In the genomic region with DNA sequence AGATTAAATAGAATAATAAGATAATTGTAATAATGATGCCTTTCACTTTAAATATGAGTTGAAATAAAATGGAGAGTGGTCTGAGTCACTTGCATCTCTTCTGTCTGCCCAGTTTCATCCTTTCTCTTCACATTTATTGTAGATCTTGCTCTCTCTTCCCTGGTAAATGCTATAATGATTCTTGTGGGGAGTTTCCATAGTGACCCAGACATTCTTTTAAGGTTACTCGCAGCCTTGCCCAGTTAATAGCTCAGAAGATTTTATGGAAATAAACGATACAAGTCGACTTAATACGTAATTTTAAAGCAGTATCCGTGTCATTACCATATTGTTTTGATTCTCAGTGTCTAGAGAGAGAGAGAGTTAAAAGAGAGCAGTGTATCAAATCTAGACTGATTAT, we compare ENCODE assay signal across 20 mouse cellular contexts.
A peak's percentile ranks its signal among the peaks of the same experiment; 100 is the strongest.
DNase-seq lines count a peak whose midpoint lies in the region; ATAC-seq and TF ChIP-seq lines count a peak whose summit lies in the region.
"Had no signal": no experiment of that assay in that cellular context is flagged by ENCODE, and none has a peak within 500 bp of the region (broad histone marks: within the 10 kb centered on the region; RNA-seq: fewer than 3 reads in every experiment).

No protein-coding gene starts in this region.

- TF ChIP-seq CTCF in midbrain, postnatal 0 days (IDR thresholded peaks at IDR 0.05), result no peak
- TF ChIP-seq CTCF in left cerebral cortex, adult 2 months (IDR thresholded peaks at IDR 0.05), result no peak

- ATAC-seq in hindbrain, embryonic 13.5 days (ENCODE audit: low FRiP score), result no peak
- ATAC-seq in hindbrain, embryonic 11.5 days (ENCODE audit: low FRiP score), result no peak
- no peak for ATAC-seq in midbrain, embryonic 11.5 days (ENCODE audit: low FRiP score)
- no peak for ATAC-seq in midbrain, postnatal 0 days (ENCODE audit: low FRiP score)
- ATAC-seq: intestine, postnatal 0 days; liver, embryonic 12.5 days; liver, postnatal 0 days had no signal

- 71% methylated on average over 5 of the region's 5 CpGs for WGBS in hindbrain, embryonic 13.5 days
- WGBS in hindbrain, embryonic 11.5 days, result 87% methylated on average over 5 of the region's 5 CpGs
- WGBS in midbrain, embryonic 11.5 days, result 83% methylated on average over 5 of the region's 5 CpGs
- WGBS in midbrain, embryonic 10.5 days, result 85% methylated on average over 5 of the region's 5 CpGs
- 47% methylated on average over 5 of the region's 5 CpGs for WGBS in midbrain, postnatal 0 days

- H3K4me3 ChIP-seq in hindbrain, embryonic 13.5 days, result no peak overlapping the region
- H3K4me3 ChIP-seq in hindbrain, embryonic 11.5 days (ENCODE audit: low read depth, low read length), result no peak overlapping the region
- no peak overlapping the region for H3K4me3 ChIP-seq in midbrain, embryonic 11.5 days (ENCODE audit: low read depth, low read length)
- H3K4me3 ChIP-seq in midbrain, embryonic 10.5 days, result no peak overlapping the region
- no peak overlapping the region for H3K4me3 ChIP-seq in midbrain, postnatal 0 days (ENCODE audit: low read depth, low read length)
- no peak overlapping the region for H3K4me3 ChIP-seq in left cerebral cortex, adult 2 months
- H3K4me3 ChIP-seq: embryonic facial prominence, embryonic 13.5 days; erythroblast, embryonic 14.5 days; limb, embryonic 13.5 days; liver, embryonic 12.5 days had no signal

- DNase-seq in hindbrain, embryonic 11.5 days (ENCODE audit: low spot score), result no peak
- DNase-seq in midbrain, embryonic 11.5 days (ENCODE audit: low spot score, missing footprints), result peak; percentile 70
- no peak for DNase-seq in midbrain, embryonic 10.5 days (ENCODE audit: low spot score)
- DNase-seq in NIH3T3 (ENCODE audit: low read depth), result peak; percentile 64
- no peak for DNase-seq in midbrain, postnatal 0 days (ENCODE audit: low spot score)
- DNase-seq in thymus, postnatal 4 days, result no peak
- DNase-seq in left cerebral cortex, adult 2 months (ENCODE audit: extremely low spot score in 1 of 2, low spot score in 2 of 2), result no peak
- DNase-seq: adrenal gland, postnatal 36 days; gastrocnemius, postnatal 14 days; kidney, postnatal 14 days; layer of hippocampus, adult 9-11 months; liver, postnatal 0 days; lung, postnatal 36 days had no signal

- no peaks in the 10 kb centered on the region for H3K27me3 ChIP-seq in hindbrain, embryonic 13.5 days
- H3K27me3 ChIP-seq in hindbrain, embryonic 11.5 days (ENCODE audit: control insufficient read depth, insufficient read depth, low read length), result no peaks in the 10 kb centered on the region
- no peaks in the 10 kb centered on the region for H3K27me3 ChIP-seq in midbrain, embryonic 11.5 days (ENCODE audit: control insufficient read depth, insufficient read depth, low read length)
- H3K27me3 ChIP-seq in midbrain, embryonic 10.5 days (ENCODE audit: low read depth, poor library complexity, severe bottlenecking), result no peaks in the 10 kb centered on the region
- no peaks in the 10 kb centered on the region for H3K27me3 ChIP-seq in midbrain, postnatal 0 days (ENCODE audit: insufficient read depth, low read length)
- H3K27me3 ChIP-seq: embryonic facial prominence, embryonic 13.5 days; limb, embryonic 13.5 days; liver, embryonic 12.5 days had no signal

- H3K4me2 ChIP-seq in hindbrain, embryonic 13.5 days, result no peak overlapping the region
- H3K4me2 ChIP-seq in hindbrain, embryonic 11.5 days (replicated peaks; ENCODE audit: low read depth, low read length), result no peak overlapping the region
- H3K4me2 ChIP-seq in midbrain, embryonic 11.5 days, result no peak overlapping the region
- no peak overlapping the region for H3K4me2 ChIP-seq in midbrain, postnatal 0 days (ENCODE audit: low read depth, low read length, poor library complexity, severe bottlenecking)
- H3K4me2 ChIP-seq: embryonic facial prominence, embryonic 13.5 days; limb, embryonic 13.5 days; liver, embryonic 12.5 days had no signal

- no peaks in the 10 kb centered on the region for H3K36me3 ChIP-seq in hindbrain, embryonic 13.5 days
- no peaks in the 10 kb centered on the region for H3K36me3 ChIP-seq in hindbrain, embryonic 11.5 days (ENCODE audit: control insufficient read depth, insufficient read depth, low read length)
- H3K36me3 ChIP-seq in midbrain, embryonic 11.5 days (ENCODE audit: control insufficient read depth, insufficient read depth, low read length), result no peaks in the 10 kb centered on the region
- no peaks in the 10 kb centered on the region for H3K36me3 ChIP-seq in midbrain, embryonic 10.5 days
- H3K36me3 ChIP-seq in midbrain, postnatal 0 days (ENCODE audit: insufficient read depth, low read length), result no peaks in the 10 kb centered on the region
- H3K36me3 ChIP-seq: G1E; liver, embryonic 12.5 days had no signal

- H3K4me1 ChIP-seq in hindbrain, embryonic 13.5 days (replicated peaks), result peaks cover 37% of the 10 kb centered on the region
- H3K4me1 ChIP-seq in hindbrain, embryonic 11.5 days (replicated peaks; ENCODE audit: control insufficient read depth, insufficient read depth, low read length), result 0 out of 2 replicates have a peak, but pooled peaks cover 3% of the 10 kb centered on the region
- peaks cover 6% of the 10 kb centered on the region; the same call in 1 of the 2 replicates for H3K4me1 ChIP-seq in midbrain, embryonic 11.5 days (ENCODE audit: control insufficient read depth, insufficient read depth, low read length)
- H3K4me1 ChIP-seq in midbrain, embryonic 10.5 days, result peaks cover 28% of the 10 kb centered on the region
- peaks cover 6% of the 10 kb centered on the region; the same call in 1 of the 2 replicates for H3K4me1 ChIP-seq in midbrain, postnatal 0 days (ENCODE audit: insufficient read depth, low read length)
- H3K4me1 ChIP-seq: liver, embryonic 12.5 days had no signal

- no peaks in the 10 kb centered on the region for H3K9me3 ChIP-seq in hindbrain, embryonic 13.5 days
- no peaks in the 10 kb centered on the region for H3K9me3 ChIP-seq in hindbrain, embryonic 11.5 days (ENCODE audit: control insufficient read depth, low read length)
- no peaks in the 10 kb centered on the region for H3K9me3 ChIP-seq in midbrain, embryonic 11.5 days (ENCODE audit: control insufficient read depth, low read length)
- no peaks in the 10 kb centered on the region for H3K9me3 ChIP-seq in midbrain, embryonic 10.5 days (replicated peaks)
- no peaks in the 10 kb centered on the region for H3K9me3 ChIP-seq in midbrain, postnatal 0 days (ENCODE audit: low read length)
- H3K9me3 ChIP-seq: embryonic facial prominence, embryonic 13.5 days; limb, embryonic 13.5 days; liver, embryonic 12.5 days had no signal

- H3K27ac ChIP-seq in hindbrain, embryonic 13.5 days, result peak overlapping the region; percentile 71
- no peak overlapping the region for H3K27ac ChIP-seq in hindbrain, embryonic 11.5 days (ENCODE audit: low read depth, low read length)
- no peak overlapping the region for H3K27ac ChIP-seq in midbrain, embryonic 11.5 days (ENCODE audit: low read depth, low read length)
- no peak overlapping the region for H3K27ac ChIP-seq in midbrain, embryonic 10.5 days (replicated peaks)
- H3K27ac ChIP-seq in midbrain, postnatal 0 days (ENCODE audit: low read depth, low read length), result peak overlapping the region; percentile 19; the same call in 1 of the 2 replicates
- no peak overlapping the region for H3K27ac ChIP-seq in left cerebral cortex, adult 2 months
- H3K27ac ChIP-seq: embryonic facial prominence, embryonic 13.5 days; limb, embryonic 13.5 days; liver, embryonic 12.5 days had no signal

- intact Hi-C loops in left cerebral cortex, adult 2 months (cut with DNase I), result no loop called here

- H3K9ac ChIP-seq in hindbrain, embryonic 13.5 days, result 0 out of 2 replicates have a peak overlapping the region, but pooled peaks have one; percentile 5
- no peak overlapping the region for H3K9ac ChIP-seq in hindbrain, embryonic 11.5 days (ENCODE audit: low read depth, low read length)
- no peak overlapping the region for H3K9ac ChIP-seq in midbrain, embryonic 11.5 days (ENCODE audit: low read length)
- no peak overlapping the region for H3K9ac ChIP-seq in midbrain, postnatal 0 days (replicated peaks; ENCODE audit: low read length, poor library complexity, severe bottlenecking)
- H3K9ac ChIP-seq: embryonic facial prominence, embryonic 13.5 days; limb, embryonic 13.5 days; liver, embryonic 12.5 days; liver, postnatal 0 days had no signal

Comparison
In these comparisons a context has a peak if more than half of its experiments do, and no peak if none do; other contexts are left out.
1. H3K27ac ChIP-seq: peak in hindbrain, embryonic 13.5 days (single experiment) and midbrain, postnatal 0 days (single experiment); none in hindbrain, embryonic 11.5 days (single experiment), midbrain, embryonic 11.5 days (single experiment), midbrain, embryonic 10.5 days (single experiment) and left cerebral cortex, adult 2 months (single experiment).
2. DNase-seq: peak in midbrain, embryonic 11.5 days (single experiment) and NIH3T3 (single experiment); none in hindbrain, embryonic 11.5 days (single experiment), midbrain, embryonic 10.5 days (single experiment), midbrain, postnatal 0 days (single experiment), thymus, postnatal 4 days (single experiment) and left cerebral cortex, adult 2 months (0 of 2).